Comparison of ENCODE assay signal across 14 mouse cellular contexts in genomic region chr1:60852075-60852769, GRCm38 (mm10). TPM values are rescaled to one million over a fixed set of nuclear protein-coding genes. Genes with fewer than 3 reads are reported as not detected.
DNase-seq lines count a peak whose midpoint lies in the region; ATAC-seq lines count a peak whose summit lies in the region.
"Had no signal": no experiment of that assay in that cellular context is flagged by ENCODE, and none has a peak within 500 bp of the region (broad histone marks: within the 10 kb centered on the region; RNA-seq: fewer than 3 reads in every experiment).

No protein-coding gene starts in this region.

- DNase-seq in heart, adult 11 months = peak; percentile 85
- no peak for DNase-seq in heart, postnatal 4 days
- DNase-seq in A20 (ENCODE audit: low read depth, low spot score) = peak; percentile 76
- DNase-seq in monocyte, adult 2 months (ENCODE audit: low read depth in 1 of 2, low spot score in 2 of 2) = peak; percentile 18 to 31
- no peak for DNase-seq in right cerebral cortex, postnatal 14 days
- no peak for DNase-seq in left cerebral cortex, adult 9 months (ENCODE audit: low spot score in 2 of 2)
- DNase-seq in cerebellum, adult 18-20 months = no peak
- DNase-seq: gastrocnemius, postnatal 14 days; liver, embryonic 13.5 days had no signal

- ATAC-seq in common myeloid progenitor, adult 5-6 weeks (replicated peaks; ENCODE audit: low read depth, poor library complexity, severe bottlenecking) = peak; percentile 87
- ATAC-seq: forebrain, embryonic 15.5 days had no signal

RNA-seq across cellular contexts. Expression of gene Ctla4, which starts 34.6 kb away (rescaled TPM):
- total RNA-seq in heart, postnatal 4 days (2021) = not detected
- total RNA-seq in common myeloid progenitor, adult 5-6 weeks (2017) = not detected in 2 replicates
- total RNA-seq: adrenal gland, postnatal 36 days; gastrocnemius, postnatal 14 days; layer of hippocampus, adult 8-10 months; left cerebral cortex, postnatal 36 days had no signal

Comparison
In these comparisons a context has a peak if more than half of its experiments do, and no peak if none do; other contexts are left out.
1. DNase-seq: peak in heart, adult 11 months (single experiment), A20 (single experiment) and monocyte, adult 2 months (2 of 2); none in heart, postnatal 4 days (single experiment), right cerebral cortex, postnatal 14 days (single experiment), left cerebral cortex, adult 9 months (0 of 2) and cerebellum, adult 18-20 months (0 of 2).